Mouse (Mus musculus) G1E (cell line): ENCODE data around the gene Bptf.

ENCODE experiments used
- CTCF ChIP-seq: IDR thresholded peaks from 2 replicates; pipeline ENCODE4 v1.5.1; 2012; ENCODE audit warnings: low read depth, low read length, inconsistent platforms, mixed read lengths
- GATA1 ChIP-seq: IDR thresholded peaks from 2 replicates; pipeline ENCODE4 v1.6.1; 2012; ENCODE audit warnings: borderline replicate concordance, low read length, inconsistent platforms, mixed read lengths
- GATA2 ChIP-seq: IDR thresholded peaks from 2 replicates; pipeline ENCODE4 v1.6.1; 2012; ENCODE audit warnings: low read depth, low read length, inconsistent platforms, borderline replicate concordance
- POLR2AphosphoS5 ChIP-seq: IDR thresholded peaks from 2 replicates; pipeline ENCODE4 v1.6.1; 2012; ENCODE audit warnings: low read depth, low read length, inconsistent platforms; ENCODE audit not compliant: insufficient replicate concordance
- TAL1 ChIP-seq: conservative IDR thresholded peaks from 2 replicates; pipeline ENCODE4 v1.6.1; 2012; ENCODE audit warnings: low read depth, low read length, inconsistent platforms, mixed read lengths

DNA sequence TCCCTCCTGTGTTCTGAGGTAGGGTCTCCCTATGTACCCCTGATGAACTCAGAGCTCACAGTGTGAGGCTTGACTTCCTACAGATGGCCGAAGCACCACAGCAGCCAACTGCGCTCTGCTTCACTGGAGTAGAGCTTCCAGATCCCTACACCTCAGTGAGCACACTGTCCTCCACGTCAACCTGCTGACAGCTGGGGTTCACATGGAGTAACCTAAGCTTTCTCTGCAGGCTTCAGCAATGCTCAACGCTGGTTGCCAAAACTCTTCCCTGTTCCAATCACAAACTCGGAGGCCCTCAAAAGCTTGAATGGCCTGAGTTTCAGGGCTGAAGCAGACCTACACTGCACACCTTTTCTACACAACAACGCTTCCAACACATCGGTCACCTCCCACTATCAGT lies 38.1 kb downstream of the Bptf start:
- TF ChIP-seq CTCF (no peak), GATA1 (no peak), GATA2 (no peak), POLR2AphosphoS5 (no peak), TAL1 (no peak)
